Mouse (Mus musculus): Measurements from ENCODE around the gene Gm11549. TPM values are rescaled to one million over a fixed set of nuclear protein-coding genes. Genes with fewer than 3 reads are reported as not detected.
A peak's percentile ranks its signal among the peaks of the same experiment; 100 is the strongest.

The Gm11549 gene
- polyA plus RNA-seq, 1 experiment from 2014 or later = 2.2 TPM

GRCm38 (mm10) chr3:36505809-36506735, 15.5 kb downstream of the Gm11549 start:
- H3K27ac ChIP-seq (replicated peaks) = no peak overlapping the region
- no peaks in the 10 kb centered on the region for H3K36me3 ChIP-seq
- no peaks in the 10 kb centered on the region for H3K9me3 ChIP-seq
- 68% methylated on average over 10 of the region's 10 CpGs for WGBS
- no peak overlapping the region for H3K4me3 ChIP-seq
- ATAC-seq (ENCODE audit: low read depth) = no peak
- no peaks in the 10 kb centered on the region for H3K27me3 ChIP-seq
- no peaks in the 10 kb centered on the region for H3K4me1 ChIP-seq (replicated peaks)
- no peak overlapping the region for H3K9ac ChIP-seq
- no peak overlapping the region for H3K4me2 ChIP-seq

GRCm38 (mm10) chr3:36505306-36505705, 16.3 kb downstream of the Gm11549 start:
- Histone ChIP-seq H3K36me3 (no peaks in the 10 kb centered on the region), H3K4me3 (no peak overlapping the region), H3K4me2 (no peak overlapping the region), H3K4me1 (replicated peaks) (no peaks in the 10 kb centered on the region), H3K9ac (no peak overlapping the region), H3K27ac (replicated peaks) (no peak overlapping the region), H3K9me3 (no peaks in the 10 kb centered on the region), H3K27me3 (no peaks in the 10 kb centered on the region)
- WGBS = 81% methylated on average over 8 of the region's 8 CpGs
- no peak for ATAC-seq (ENCODE audit: low read depth)

GRCm38 (mm10) chr3:36501546-36501945, 20.1 kb downstream of the Gm11549 start:
- Histone ChIP-seq H3K9me3 (no peaks in the 10 kb centered on the region), H3K27ac (replicated peaks) (no peak overlapping the region), H3K4me3 (no peak overlapping the region), H3K4me1 (replicated peaks) (no peaks in the 10 kb centered on the region), H3K36me3 (no peaks in the 10 kb centered on the region), H3K9ac (no peak overlapping the region), H3K4me2 (no peak overlapping the region), H3K27me3 (peaks cover under 1% of the 10 kb centered on the region; the same call in 1 of the 2 replicates)
- ATAC-seq (ENCODE audit: low read depth) = no peak
- 78% methylated on average over 7 of the region's 7 CpGs for WGBS

- Histone ChIP-seq H3K27ac (replicated peaks) (no peak overlapping the region), H3K36me3 (no peaks in the 10 kb centered on the region), H3K27me3 (peaks cover 4% of the 10 kb centered on the region; the same call in 1 of the 2 replicates), H3K9me3 (no peaks in the 10 kb centered on the region), H3K9ac (no peak overlapping the region), H3K4me3 (no peak overlapping the region), H3K4me2 (no peak overlapping the region), H3K4me1 (replicated peaks) (no peaks in the 10 kb centered on the region)
- WGBS = 86% methylated on average over 8 of the region's 8 CpGs
- no peak for ATAC-seq (ENCODE audit: low read depth)
Measured at GRCm38 (mm10) chr3:36500976-36501375, 20.6 kb downstream of the Gm11549 start.

- H3K9ac ChIP-seq = no peak overlapping the region
- no peak for ATAC-seq (ENCODE audit: low read depth)
- H3K27me3 ChIP-seq = peaks cover 4% of the 10 kb centered on the region; the same call in 1 of the 2 replicates
- no peaks in the 10 kb centered on the region for H3K9me3 ChIP-seq
- H3K4me3 ChIP-seq = no peak overlapping the region
- H3K27ac ChIP-seq (replicated peaks) = no peak overlapping the region
- H3K4me2 ChIP-seq = no peak overlapping the region
- H3K4me1 ChIP-seq (replicated peaks) = 0 out of 2 replicates have a peak, but pooled peaks cover 4% of the 10 kb centered on the region
- 96% methylated on average over 7 of the region's 7 CpGs for WGBS
- H3K36me3 ChIP-seq = no peaks in the 10 kb centered on the region
Measured at GRCm38 (mm10) chr3:36499418-36499817, 22.2 kb downstream of the Gm11549 start.

- Histone ChIP-seq H3K36me3 (no peaks in the 10 kb centered on the region), H3K4me1 (replicated peaks) (0 out of 2 replicates have a peak, but pooled peaks cover 4% of the 10 kb centered on the region), H3K4me3 (no peak overlapping the region), H3K9me3 (no peaks in the 10 kb centered on the region), H3K9ac (no peak overlapping the region), H3K27me3 (peaks cover 4% of the 10 kb centered on the region; the same call in 1 of the 2 replicates), H3K27ac (replicated peaks) (no peak overlapping the region), H3K4me2 (no peak overlapping the region)
- whole genome bisulfite sequencing = 79% methylated on average over 6 of the region's 6 CpGs
- no peak for ATAC-seq (ENCODE audit: low read depth)
Measured at GRCm38 (mm10) chr3:36498224-36498623, 23.4 kb downstream of the Gm11549 start.

DNA sequence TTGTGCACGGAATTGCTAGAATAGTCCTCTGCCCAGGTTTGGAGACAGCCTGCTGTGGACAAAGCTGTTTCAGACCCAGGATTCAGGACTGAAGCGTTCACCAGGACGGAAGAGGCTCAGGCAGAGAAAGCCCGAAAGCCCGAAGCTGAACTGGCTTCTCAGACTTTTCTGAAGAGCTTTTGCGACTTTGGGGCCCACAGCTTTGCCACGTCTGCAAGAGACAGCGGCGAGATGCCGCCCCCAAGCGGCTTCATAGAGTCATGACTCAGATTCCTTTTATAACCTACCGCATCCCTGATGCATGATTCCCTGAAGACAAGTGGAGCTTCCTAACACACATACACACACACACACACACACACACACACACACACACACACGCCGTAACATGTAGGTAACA, 24.9 kb downstream of the Gm11549 start:
- no peak overlapping the region for H3K9ac ChIP-seq
- no peak overlapping the region for H3K27ac ChIP-seq (replicated peaks)
- no peaks in the 10 kb centered on the region for H3K36me3 ChIP-seq
- ATAC-seq (ENCODE audit: low read depth) = no peak
- 18% methylated on average over 14 of the region's 14 CpGs for WGBS
- H3K4me2 ChIP-seq = no peak overlapping the region
- H3K27me3 ChIP-seq = peaks cover 4% of the 10 kb centered on the region; the same call in 1 of the 2 replicates
- no peak overlapping the region for H3K4me3 ChIP-seq
- 0 out of 2 replicates have a peak, but pooled peaks cover 4% of the 10 kb centered on the region for H3K4me1 ChIP-seq (replicated peaks)
- H3K9me3 ChIP-seq = no peaks in the 10 kb centered on the region

GRCm38 (mm10) chr3:36496273-36496672, 25.3 kb downstream of the Gm11549 start:
- ATAC-seq (ENCODE audit: low read depth) = no peak
- Histone ChIP-seq H3K27me3 (peaks cover 4% of the 10 kb centered on the region; the same call in 1 of the 2 replicates), H3K36me3 (no peaks in the 10 kb centered on the region), H3K4me3 (no peak overlapping the region), H3K27ac (replicated peaks) (no peak overlapping the region), H3K4me1 (replicated peaks) (0 out of 2 replicates have a peak, but pooled peaks cover 4% of the 10 kb centered on the region), H3K9me3 (no peaks in the 10 kb centered on the region), H3K9ac (no peak overlapping the region), H3K4me2 (no peak overlapping the region)
- WGBS = 87% methylated on average over 9 of the region's 9 CpGs

DNA sequence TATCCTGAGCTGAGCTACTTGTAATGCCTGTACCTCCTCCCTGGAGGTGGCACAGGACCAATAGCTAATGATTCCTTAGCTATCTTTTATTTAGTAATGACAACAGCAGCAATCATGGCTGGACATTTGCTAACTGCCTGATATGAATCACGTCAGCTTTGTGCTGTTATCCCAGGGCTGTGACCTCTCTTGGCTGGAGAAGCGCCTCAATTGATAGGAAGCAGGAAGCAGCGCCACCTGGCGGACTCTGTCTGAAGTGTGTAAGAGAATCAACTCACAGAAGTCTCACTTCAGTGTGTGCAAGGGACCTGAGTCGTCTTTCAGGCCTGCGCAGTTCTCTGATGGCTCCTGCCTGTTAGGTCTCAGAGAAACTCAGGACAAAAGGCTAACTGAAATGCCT, 26.2 kb downstream of the Gm11549 start:
- no peaks in the 10 kb centered on the region for H3K9me3 ChIP-seq
- 0 out of 2 replicates have a peak, but pooled peaks cover 4% of the 10 kb centered on the region for H3K4me1 ChIP-seq (replicated peaks)
- no peaks in the 10 kb centered on the region for H3K36me3 ChIP-seq
- peak; percentile 86 for ATAC-seq (ENCODE audit: low read depth)
- H3K4me2 ChIP-seq = no peak overlapping the region; the same call in 1 of the 2 replicates
- no peak overlapping the region for H3K27ac ChIP-seq (replicated peaks)
- H3K9ac ChIP-seq = peak overlapping the region; percentile 18; the same call in 1 of the 2 replicates
- H3K27me3 ChIP-seq = peaks cover 4% of the 10 kb centered on the region; the same call in 1 of the 2 replicates
- WGBS = 7% methylated on average over 6 of the region's 6 CpGs
- H3K4me3 ChIP-seq = no peak overlapping the region

DNA sequence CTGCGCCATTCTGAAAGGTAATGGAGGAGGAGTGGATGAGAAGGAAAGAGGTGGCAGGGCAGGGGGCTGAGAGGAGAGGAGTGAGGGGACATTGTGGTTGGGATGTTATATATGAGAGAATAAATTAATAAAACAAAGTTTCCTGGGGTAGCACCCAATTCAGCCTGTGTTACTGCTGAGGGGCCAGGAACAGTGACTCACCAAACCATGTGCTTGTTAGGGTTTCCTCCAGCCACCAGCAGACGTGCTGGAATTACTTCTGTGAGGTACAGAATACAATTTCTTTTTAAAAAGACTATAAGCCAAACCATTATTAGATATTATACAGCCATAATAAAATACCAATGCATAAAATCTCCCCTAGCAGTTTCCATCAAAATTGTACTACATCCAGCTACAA, 27.0 kb downstream of the Gm11549 start:
- WGBS = 75% methylated on average over 2 of the region's 2 CpGs
- no peaks in the 10 kb centered on the region for H3K36me3 ChIP-seq
- H3K27ac ChIP-seq (replicated peaks) = no peak overlapping the region
- H3K9me3 ChIP-seq = no peaks in the 10 kb centered on the region
- H3K9ac ChIP-seq = no peak overlapping the region
- ATAC-seq (ENCODE audit: low read depth) = no peak
- H3K4me2 ChIP-seq = no peak overlapping the region
- no peak overlapping the region for H3K4me3 ChIP-seq
- 0 out of 2 replicates have a peak, but pooled peaks cover 4% of the 10 kb centered on the region for H3K4me1 ChIP-seq (replicated peaks)
- peaks cover 4% of the 10 kb centered on the region; the same call in 1 of the 2 replicates for H3K27me3 ChIP-seq

GRCm38 (mm10) chr3:36493641-36494283, 27.9 kb downstream of the Gm11549 start:
- ATAC-seq (ENCODE audit: low read depth) = no peak
- 0 out of 2 replicates have a peak, but pooled peaks cover 4% of the 10 kb centered on the region for H3K4me1 ChIP-seq (replicated peaks)
- no peak overlapping the region for H3K4me2 ChIP-seq
- H3K27me3 ChIP-seq = peaks cover 4% of the 10 kb centered on the region; the same call in 1 of the 2 replicates
- H3K4me3 ChIP-seq = no peak overlapping the region
- WGBS = 70% methylated on average over 6 of the region's 6 CpGs
- no peaks in the 10 kb centered on the region for H3K36me3 ChIP-seq
- H3K9ac ChIP-seq = no peak overlapping the region
- H3K9me3 ChIP-seq = no peaks in the 10 kb centered on the region
- no peak overlapping the region for H3K27ac ChIP-seq (replicated peaks)

Measured in neural tube, embryonic 13.5 days (tissue).